ENCODE assay signal across 22 mouse cellular contexts in the genomic region with DNA sequence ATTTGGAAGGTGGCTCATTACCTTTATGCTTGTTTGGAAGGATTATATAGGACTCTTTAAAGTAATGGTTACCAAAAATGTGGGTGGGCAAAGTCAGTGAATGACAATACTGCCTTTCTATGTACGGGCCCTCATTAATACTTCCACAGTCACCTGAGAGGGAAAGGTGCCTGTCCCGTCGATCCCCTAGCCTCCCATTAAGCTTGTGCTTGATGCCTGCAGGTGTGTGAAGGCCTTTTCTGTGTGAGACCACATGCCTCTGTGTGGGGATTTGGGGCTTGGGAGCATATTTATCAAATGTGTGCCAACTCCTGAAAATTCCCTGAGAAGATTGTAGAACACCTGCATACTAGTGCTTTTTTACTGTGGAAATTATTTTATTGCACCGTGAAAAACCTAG.
DNase-seq lines count a peak whose midpoint lies in the region; ATAC-seq and TF ChIP-seq lines count a peak whose summit lies in the region.
"Had no signal": no experiment of that assay in that cellular context is flagged by ENCODE, and none has a peak within 500 bp of the region (broad histone marks: within the 10 kb centered on the region; RNA-seq: fewer than 3 reads in every experiment).

No protein-coding gene starts in this region.

- TF ChIP-seq POLR2A in limb, embryonic 14.5 days (IDR thresholded peaks at IDR 0.05; ENCODE audit: borderline replicate concordance, extremely low read depth, insufficient read depth, insufficient read length), result no peak

- H3K9ac ChIP-seq in limb, embryonic 12.5 days (replicated peaks), result no peak overlapping the region
- no peak overlapping the region for H3K9ac ChIP-seq in limb, embryonic 13.5 days
- no peak overlapping the region for H3K9ac ChIP-seq in limb, embryonic 14.5 days (ENCODE audit: low read depth, low read length, severe bottlenecking)

- H3K9me3 ChIP-seq in limb, embryonic 12.5 days, result no peaks in the 10 kb centered on the region
- no peaks in the 10 kb centered on the region for H3K9me3 ChIP-seq in limb, embryonic 10.5 days (replicated peaks)
- H3K9me3 ChIP-seq in limb, embryonic 13.5 days, result no peaks in the 10 kb centered on the region
- no peaks in the 10 kb centered on the region for H3K9me3 ChIP-seq in limb, embryonic 14.5 days (ENCODE audit: control insufficient read depth, low read length)
- H3K9me3 ChIP-seq: G1E had no signal

- H3K4me1 ChIP-seq in limb, embryonic 12.5 days (replicated peaks), result peaks cover 14% of the 10 kb centered on the region; the same call in 1 of the 2 replicates
- no peaks in the 10 kb centered on the region for H3K4me1 ChIP-seq in limb, embryonic 10.5 days
- H3K4me1 ChIP-seq in limb, embryonic 13.5 days, result peaks cover 16% of the 10 kb centered on the region
- no peaks in the 10 kb centered on the region for H3K4me1 ChIP-seq in limb, embryonic 14.5 days (ENCODE audit: control insufficient read depth, insufficient read depth, low read length)

- 42% methylated on average over 4 of the region's 4 CpGs for WGBS in limb, embryonic 12.5 days
- 94% methylated on average over 4 of the region's 4 CpGs for WGBS in limb, embryonic 10.5 days
- 22% methylated on average over 4 of the region's 4 CpGs for WGBS in limb, embryonic 13.5 days
- WGBS in limb, embryonic 14.5 days, result 37% methylated on average over 4 of the region's 4 CpGs

- no peak for DNase-seq in limb, embryonic 10.5 days (ENCODE audit: low spot score)
- DNase-seq in limb, embryonic 14.5 days (ENCODE audit: low spot score), result peak; percentile 13
- DNase-seq in c-Kit-positive CD71-positive TER-119-positive erythroid progenitor cells, embryonic 14.5 days (ENCODE audit: low spot score), result no peak
- no peak for DNase-seq in left cerebral cortex, adult 8-10 months (ENCODE audit: low spot score in 2 of 2)
- DNase-seq: adrenal gland, adult 2 months; adrenal gland, adult 8-10 months; adrenal gland, postnatal 10 days; adrenal gland, postnatal 14 days; adrenal gland, postnatal 25 days; adrenal gland, postnatal 36 days; B cell, adult 2 months; cerebellum, adult 11 months; cerebellum, adult 11-12 months; cerebellum, adult 18-20 months; cerebellum, adult 2 months had no signal

- H3K4me2 ChIP-seq in limb, embryonic 12.5 days, result no peak overlapping the region
- H3K4me2 ChIP-seq in limb, embryonic 13.5 days (replicated peaks), result no peak overlapping the region
- no peak overlapping the region for H3K4me2 ChIP-seq in limb, embryonic 14.5 days (replicated peaks; ENCODE audit: low read depth, low read length, severe bottlenecking)

- peak; percentile 56; the same call in 1 of the 2 replicates for ATAC-seq in limb, embryonic 12.5 days (ENCODE audit: insufficient number of reproducible peaks, insufficient read depth, low FRiP score, low TSS enrichment, low read depth)
- peak; percentile 87; the same call in 1 of the 2 replicates for ATAC-seq in limb, embryonic 13.5 days (ENCODE audit: low FRiP score, low read depth)
- peak; percentile 44 for ATAC-seq in limb, embryonic 14.5 days (ENCODE audit: low FRiP score, low read depth)
- ATAC-seq: activated CD4-positive, CD25-positive, alpha-beta regulatory T cell, adult 4 months; CD4-positive, CD25-positive, alpha-beta regulatory T cell, adult 4 months; Patski had no signal

- H3K27ac ChIP-seq in limb, embryonic 12.5 days, result no peak overlapping the region
- no peak overlapping the region for H3K27ac ChIP-seq in limb, embryonic 10.5 days
- no peak overlapping the region for H3K27ac ChIP-seq in limb, embryonic 13.5 days
- H3K27ac ChIP-seq in limb, embryonic 14.5 days (replicated peaks; ENCODE audit: low read depth, low read length), result no peak overlapping the region

- no peaks in the 10 kb centered on the region for H3K27me3 ChIP-seq in limb, embryonic 12.5 days
- H3K27me3 ChIP-seq in limb, embryonic 10.5 days (ENCODE audit: low read depth, poor library complexity, severe bottlenecking), result no peaks in the 10 kb centered on the region
- H3K27me3 ChIP-seq in limb, embryonic 13.5 days, result no peaks in the 10 kb centered on the region
- no peaks in the 10 kb centered on the region for H3K27me3 ChIP-seq in limb, embryonic 14.5 days (ENCODE audit: control insufficient read depth, insufficient read depth, low read length)
- H3K27me3 ChIP-seq: CH12.LX, Patski had no signal

- no peaks in the 10 kb centered on the region for H3K36me3 ChIP-seq in limb, embryonic 12.5 days
- H3K36me3 ChIP-seq in limb, embryonic 10.5 days, result no peaks in the 10 kb centered on the region
- H3K36me3 ChIP-seq in limb, embryonic 13.5 days, result no peaks in the 10 kb centered on the region
- H3K36me3 ChIP-seq in limb, embryonic 14.5 days (ENCODE audit: control insufficient read depth, insufficient read depth, low read length), result no peaks in the 10 kb centered on the region
- H3K36me3 ChIP-seq: G1E had no signal

- no peak overlapping the region for H3K4me3 ChIP-seq in limb, embryonic 12.5 days (replicated peaks)
- H3K4me3 ChIP-seq in limb, embryonic 10.5 days, result no peak overlapping the region
- H3K4me3 ChIP-seq in limb, embryonic 13.5 days, result no peak overlapping the region
- no peak overlapping the region for H3K4me3 ChIP-seq in limb, embryonic 14.5 days (replicated peaks; ENCODE audit: low read length)
